Mouse (Mus musculus) brain, embryonic 14.5 days (tissue): ENCODE measurements at regions not wholly inside any gene's neighbourhood (a gene's known extent, or its start where the extent isn't known, plus 50 kb on each side); places are given as distances from the start of the nearest gene placed in this dataset.

ENCODE experiments used
- CTCF ChIP-seq: fragments of 200-500 bp; IDR thresholded peaks from 2 replicates; pipeline ENCODE4 v1.5.1; 2012; ENCODE audit warnings: inconsistent platforms, mild to moderate bottlenecking, moderate library complexity, borderline replicate concordance; ENCODE audit not compliant: insufficient read depth, insufficient read length; ENCODE audit errors: extremely low read depth
- POLR2A ChIP-seq: fragments of 200-500 bp; IDR thresholded peaks from 2 replicates; pipeline ENCODE4 v1.6.1; 2012; ENCODE audit warnings: mild to moderate bottlenecking, inconsistent platforms, borderline replicate concordance; ENCODE audit not compliant: poor library complexity, insufficient read depth, insufficient read length, severe bottlenecking; ENCODE audit errors: extremely low read depth

DNA sequence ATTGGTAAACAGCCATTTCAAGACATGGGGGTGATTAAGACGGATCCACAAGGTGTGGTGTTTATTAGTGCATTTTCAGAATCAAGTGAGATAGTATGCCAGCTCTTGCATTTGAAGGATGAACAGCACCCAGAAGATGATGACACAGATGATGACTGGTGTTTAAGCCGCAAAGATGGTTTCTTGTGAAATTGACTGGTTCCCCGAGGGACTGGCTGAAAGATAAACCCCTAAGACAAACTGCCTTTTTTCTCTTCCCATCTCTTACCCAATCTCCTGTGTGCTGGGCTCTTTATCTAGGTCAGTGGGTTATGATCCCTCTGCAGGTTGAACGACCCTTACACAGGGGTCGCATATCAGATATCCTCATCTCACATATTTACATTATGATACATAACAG lies 52.3 kb upstream of the Lypd6 start:
- TF ChIP-seq CTCF (no peak), POLR2A (no peak)
